Mouse (Mus musculus): ENCODE measurements around the gene Olfr643. TPM values are rescaled to one million over a fixed set of nuclear protein-coding genes. Genes with fewer than 3 reads are reported as not detected.

The Olfr643 gene
- polyA plus RNA-seq, 2 experiments: not detected

Other genes with a start within 250 kb of the Olfr643 start
- gene Olfr64, start 242.9 kb downstream of the Olfr643 start, polyA plus RNA-seq (2012; rRNA removed): not detected in 2 replicates
- gene Olfr64, start 242.9 kb downstream of the Olfr643 start, polyA plus RNA-seq (2014; fragmentation: Nextera tagmentation; extraction: Ambion mirVana): not detected in 2 replicates
- not detected in 2 replicates for gene Olfr65, start 233.9 kb downstream of the Olfr643 start, polyA plus RNA-seq (2012; rRNA removed)
- not detected in 2 replicates for gene Olfr65, start 233.9 kb downstream of the Olfr643 start, polyA plus RNA-seq (2014; fragmentation: Nextera tagmentation; extraction: Ambion mirVana)
- gene Olfr631, start 208.6 kb downstream of the Olfr643 start, polyA plus RNA-seq (2012; rRNA removed): not detected in 2 replicates
- not detected in 2 replicates for gene Olfr631, start 208.6 kb downstream of the Olfr643 start, polyA plus RNA-seq (2014; fragmentation: Nextera tagmentation; extraction: Ambion mirVana)
- not detected in 2 replicates for gene Olfr632, start 203.1 kb downstream of the Olfr643 start, polyA plus RNA-seq (2012; rRNA removed)
- not detected in 2 replicates for gene Olfr632, start 203.1 kb downstream of the Olfr643 start, polyA plus RNA-seq (2014; fragmentation: Nextera tagmentation; extraction: Ambion mirVana)
- gene Olfr633, start 193.0 kb downstream of the Olfr643 start, polyA plus RNA-seq (2012; rRNA removed): not detected in 2 replicates
- not detected in 2 replicates for gene Olfr633, start 193.0 kb downstream of the Olfr643 start, polyA plus RNA-seq (2014; fragmentation: Nextera tagmentation; extraction: Ambion mirVana)
- not detected in 2 replicates for gene Olfr635, start 166.3 kb downstream of the Olfr643 start, polyA plus RNA-seq (2012; rRNA removed)
- 0.03 TPM in 1 of 2 replicates, not detected in the other for gene Olfr635, start 166.3 kb downstream of the Olfr643 start, polyA plus RNA-seq (2014; fragmentation: Nextera tagmentation; extraction: Ambion mirVana)
- not detected in 2 replicates for gene Olfr638, start 138.7 kb downstream of the Olfr643 start, polyA plus RNA-seq (2012; rRNA removed)
- gene Olfr638, start 138.7 kb downstream of the Olfr643 start, polyA plus RNA-seq (2014; fragmentation: Nextera tagmentation; extraction: Ambion mirVana): not detected in 2 replicates
- gene Olfr639, start 120.1 kb downstream of the Olfr643 start, polyA plus RNA-seq (2012; rRNA removed): not detected in 2 replicates
- gene Olfr639, start 120.1 kb downstream of the Olfr643 start, polyA plus RNA-seq (2014; fragmentation: Nextera tagmentation; extraction: Ambion mirVana): not detected in 2 replicates
- not detected in 2 replicates for gene Olfr640, start 111.8 kb downstream of the Olfr643 start, polyA plus RNA-seq (2012; rRNA removed)
- gene Olfr640, start 111.8 kb downstream of the Olfr643 start, polyA plus RNA-seq (2014; fragmentation: Nextera tagmentation; extraction: Ambion mirVana): not detected in 2 replicates
- gene Olfr641, start 102.0 kb downstream of the Olfr643 start, polyA plus RNA-seq (2012; rRNA removed): not detected in 2 replicates
- gene Olfr641, start 102.0 kb downstream of the Olfr643 start, polyA plus RNA-seq (2014; fragmentation: Nextera tagmentation; extraction: Ambion mirVana): not detected in 2 replicates
- gene Olfr642, start 84.7 kb downstream of the Olfr643 start, polyA plus RNA-seq (2012; rRNA removed): not detected in 2 replicates
- gene Olfr642, start 84.7 kb downstream of the Olfr643 start, polyA plus RNA-seq (2014; fragmentation: Nextera tagmentation; extraction: Ambion mirVana): not detected in 2 replicates
- 0.03 TPM in 1 of 2 replicates, not detected in the other for gene 4930516K23Rik, start 76.0 kb downstream of the Olfr643 start, polyA plus RNA-seq (2012; rRNA removed)
- gene 4930516K23Rik, start 76.0 kb downstream of the Olfr643 start, polyA plus RNA-seq (2014; fragmentation: Nextera tagmentation; extraction: Ambion mirVana): not detected in 2 replicates
- gene Olfr644, start 65.5 kb downstream of the Olfr643 start, polyA plus RNA-seq (2012; rRNA removed): 0.10 TPM in 1 of 2 replicates, not detected in the other
- not detected in 2 replicates for gene Olfr644, start 65.5 kb downstream of the Olfr643 start, polyA plus RNA-seq (2014; fragmentation: Nextera tagmentation; extraction: Ambion mirVana)
- not detected in 2 replicates for gene Olfr645, start 51.9 kb downstream of the Olfr643 start, polyA plus RNA-seq (2012; rRNA removed)
- not detected in 2 replicates for gene Olfr645, start 51.9 kb downstream of the Olfr643 start, polyA plus RNA-seq (2014; fragmentation: Nextera tagmentation; extraction: Ambion mirVana)
- gene Olfr646, start 32.5 kb downstream of the Olfr643 start, polyA plus RNA-seq (2012; rRNA removed): not detected in 2 replicates
- gene Olfr646, start 32.5 kb downstream of the Olfr643 start, polyA plus RNA-seq (2014; fragmentation: Nextera tagmentation; extraction: Ambion mirVana): not detected in 2 replicates
- not detected in 2 replicates for gene Ubqln5, start 7.6 kb downstream of the Olfr643 start, polyA plus RNA-seq (2012; rRNA removed)
- not detected in 2 replicates for gene Ubqln5, start 7.6 kb downstream of the Olfr643 start, polyA plus RNA-seq (2014; fragmentation: Nextera tagmentation; extraction: Ambion mirVana)
- not detected in 2 replicates for gene Ubqln3, start 5.9 kb upstream of the Olfr643 start, polyA plus RNA-seq (2012; rRNA removed)
- gene Ubqln3, start 5.9 kb upstream of the Olfr643 start, polyA plus RNA-seq (2014; fragmentation: Nextera tagmentation; extraction: Ambion mirVana): not detected in 2 replicates
- gene Ubqlnl, start 13.2 kb upstream of the Olfr643 start, polyA plus RNA-seq (2012; rRNA removed): not detected in 2 replicates
- not detected in 2 replicates for gene Ubqlnl, start 13.2 kb upstream of the Olfr643 start, polyA plus RNA-seq (2014; fragmentation: Nextera tagmentation; extraction: Ambion mirVana)
- gene Olfm5, start 27.4 kb upstream of the Olfr643 start, polyA plus RNA-seq (2012; rRNA removed): not detected in 2 replicates
- gene Olfm5, start 27.4 kb upstream of the Olfr643 start, polyA plus RNA-seq (2014; fragmentation: Nextera tagmentation; extraction: Ambion mirVana): not detected in 2 replicates
- gene Olfr648, start 46.0 kb upstream of the Olfr643 start, polyA plus RNA-seq (2012; rRNA removed): 0.05 and 0.08 TPM in 2 replicates
- gene Olfr648, start 46.0 kb upstream of the Olfr643 start, polyA plus RNA-seq (2014; fragmentation: Nextera tagmentation; extraction: Ambion mirVana): 0.21 and 0.35 TPM in 2 replicates
- gene Olfr649, start 58.6 kb upstream of the Olfr643 start, polyA plus RNA-seq (2012; rRNA removed): not detected in 2 replicates
- not detected in 2 replicates for gene Olfr649, start 58.6 kb upstream of the Olfr643 start, polyA plus RNA-seq (2014; fragmentation: Nextera tagmentation; extraction: Ambion mirVana)
- 1.1 and 1.4 TPM in 2 replicates for gene Trim6, start 81.4 kb upstream of the Olfr643 start, polyA plus RNA-seq (2012; rRNA removed)
- gene Trim6, start 81.4 kb upstream of the Olfr643 start, polyA plus RNA-seq (2014; fragmentation: Nextera tagmentation; extraction: Ambion mirVana): 0.28 and 0.43 TPM in 2 replicates
- gene Trim34a, start 107.1 kb upstream of the Olfr643 start, polyA plus RNA-seq (2012; rRNA removed): 3.4 and 3.5 TPM in 2 replicates
- gene Trim34a, start 107.1 kb upstream of the Olfr643 start, polyA plus RNA-seq (2014; fragmentation: Nextera tagmentation; extraction: Ambion mirVana): 1.6 and 1.9 TPM in 2 replicates
- 0.20 and 0.29 TPM in 2 replicates for gene Trim5, start 150.7 kb upstream of the Olfr643 start, polyA plus RNA-seq (2012; rRNA removed)
- 0.10 and 0.25 TPM in 2 replicates for gene Trim5, start 150.7 kb upstream of the Olfr643 start, polyA plus RNA-seq (2014; fragmentation: Nextera tagmentation; extraction: Ambion mirVana)
- 6.5 and 9.1 TPM in 2 replicates for gene Trim12a, start 178.1 kb upstream of the Olfr643 start, polyA plus RNA-seq (2012; rRNA removed)
- gene Trim12a, start 178.1 kb upstream of the Olfr643 start, polyA plus RNA-seq (2014; fragmentation: Nextera tagmentation; extraction: Ambion mirVana): 5.7 and 6.0 TPM in 2 replicates
- 0.04 and 0.11 TPM in 2 replicates for gene Trim34b, start 192.1 kb upstream of the Olfr643 start, polyA plus RNA-seq (2012; rRNA removed)
- 0.33 TPM in 1 of 2 replicates, not detected in the other for gene Trim34b, start 192.1 kb upstream of the Olfr643 start, polyA plus RNA-seq (2014; fragmentation: Nextera tagmentation; extraction: Ambion mirVana)
- gene Trim12c, start 216.0 kb upstream of the Olfr643 start, polyA plus RNA-seq (2012; rRNA removed): 3.6 and 4.4 TPM in 2 replicates
- 1.7 TPM in 2 replicates for gene Trim12c, start 216.0 kb upstream of the Olfr643 start, polyA plus RNA-seq (2014; fragmentation: Nextera tagmentation; extraction: Ambion mirVana)
- 0.04 and 0.06 TPM in 2 replicates for gene Trim30b, start 232.5 kb upstream of the Olfr643 start, polyA plus RNA-seq (2012; rRNA removed)
- 0.07 TPM in 1 of 2 replicates, not detected in the other for gene Trim30b, start 232.5 kb upstream of the Olfr643 start, polyA plus RNA-seq (2014; fragmentation: Nextera tagmentation; extraction: Ambion mirVana)

Data from limb, embryonic 14.5 days (tissue).